Mouse (Mus musculus): Measurements from ENCODE around the gene Sln. TPM values are rescaled to one million over a fixed set of nuclear protein-coding genes. Genes with fewer than 3 reads are reported as not detected.

Sln gene
- polyA plus RNA-seq, 1 experiment from 2014 or later, result 3.1 TPM

DNA sequence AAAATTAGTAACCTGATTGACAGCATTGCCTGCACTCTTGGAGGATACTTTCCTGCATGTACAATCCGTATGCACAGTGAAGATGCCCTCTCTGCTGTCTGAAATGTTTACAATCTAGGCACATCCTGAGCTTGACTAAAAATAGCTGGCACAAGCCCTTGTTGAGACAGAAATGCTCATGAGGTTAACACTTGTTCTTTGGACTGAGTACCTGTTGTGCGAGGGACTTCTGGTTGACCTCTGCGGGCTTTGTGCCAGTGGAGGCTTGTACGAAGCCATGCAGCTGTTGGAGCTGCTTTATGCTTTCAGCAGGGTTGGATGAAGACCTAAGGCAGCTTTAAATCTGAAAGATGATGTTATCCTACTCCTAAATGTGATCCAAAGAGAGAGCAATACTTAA lies 2.2 kb downstream of the Sln start:
- H3K27me3 ChIP-seq, result no peaks in the 10 kb centered on the region
- H3K27ac ChIP-seq (replicated peaks), result no peak overlapping the region
- H3K4me1 ChIP-seq (replicated peaks), result no peaks in the 10 kb centered on the region
- ATAC-seq (ENCODE audit: low read depth), result no peak
- no peak overlapping the region for H3K9ac ChIP-seq
- no peak overlapping the region for H3K4me2 ChIP-seq
- no peaks in the 10 kb centered on the region for H3K36me3 ChIP-seq
- no peak overlapping the region for H3K4me3 ChIP-seq
- H3K9me3 ChIP-seq, result no peaks in the 10 kb centered on the region
- 88% methylated on average over 4 of the region's 4 CpGs for WGBS

DNA sequence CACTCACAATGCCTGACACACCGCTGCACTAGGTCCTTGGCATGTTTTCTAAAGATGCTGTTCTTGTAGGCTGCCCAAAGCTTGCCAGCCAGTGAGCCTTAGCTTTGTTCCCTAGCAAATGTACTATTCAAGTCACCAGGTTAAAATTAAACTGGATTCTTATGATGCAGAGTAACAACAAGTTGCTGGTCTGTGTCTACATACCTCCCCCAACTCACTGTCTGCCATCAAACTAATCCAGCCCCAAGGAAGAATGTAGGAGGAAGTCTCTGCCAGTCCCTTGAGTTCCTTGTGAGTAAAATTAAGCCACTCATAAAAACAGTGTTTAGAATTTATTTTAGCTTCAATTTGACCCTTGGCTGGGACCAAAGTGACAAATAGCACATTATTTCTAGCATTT lies 3.7 kb downstream of the Sln start:
- no peak overlapping the region for H3K9ac ChIP-seq
- no peak overlapping the region for H3K27ac ChIP-seq (replicated peaks)
- no peaks in the 10 kb centered on the region for H3K27me3 ChIP-seq
- 82% methylated on average over 1 of the region's 1 CpGs for WGBS
- no peak for ATAC-seq (ENCODE audit: low read depth)
- H3K4me2 ChIP-seq, result no peak overlapping the region
- H3K4me1 ChIP-seq (replicated peaks), result no peaks in the 10 kb centered on the region
- H3K9me3 ChIP-seq, result no peaks in the 10 kb centered on the region
- no peak overlapping the region for H3K4me3 ChIP-seq
- H3K36me3 ChIP-seq, result no peaks in the 10 kb centered on the region

DNA sequence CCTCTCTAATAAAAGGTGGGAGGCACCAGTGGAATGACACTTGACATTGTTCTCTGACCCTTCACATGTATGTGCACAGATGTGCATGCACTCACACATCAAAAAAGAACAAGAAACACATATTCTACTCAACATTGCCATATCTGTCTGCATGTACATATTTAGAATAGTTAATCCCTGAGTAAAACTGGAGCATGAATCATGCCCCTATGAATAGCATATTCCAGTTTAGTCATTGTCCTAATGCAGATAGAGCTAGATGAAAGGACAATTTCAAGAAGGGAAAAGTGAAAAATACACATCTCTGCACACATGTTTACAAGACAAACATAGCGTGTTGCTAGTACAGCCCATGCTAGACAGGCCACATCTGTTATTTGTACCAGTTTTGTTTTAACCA lies 4.6 kb downstream of the Sln start:
- no peaks in the 10 kb centered on the region for H3K27me3 ChIP-seq
- ATAC-seq (ENCODE audit: low read depth), result no peak
- H3K4me1 ChIP-seq (replicated peaks), result no peaks in the 10 kb centered on the region

DNA sequence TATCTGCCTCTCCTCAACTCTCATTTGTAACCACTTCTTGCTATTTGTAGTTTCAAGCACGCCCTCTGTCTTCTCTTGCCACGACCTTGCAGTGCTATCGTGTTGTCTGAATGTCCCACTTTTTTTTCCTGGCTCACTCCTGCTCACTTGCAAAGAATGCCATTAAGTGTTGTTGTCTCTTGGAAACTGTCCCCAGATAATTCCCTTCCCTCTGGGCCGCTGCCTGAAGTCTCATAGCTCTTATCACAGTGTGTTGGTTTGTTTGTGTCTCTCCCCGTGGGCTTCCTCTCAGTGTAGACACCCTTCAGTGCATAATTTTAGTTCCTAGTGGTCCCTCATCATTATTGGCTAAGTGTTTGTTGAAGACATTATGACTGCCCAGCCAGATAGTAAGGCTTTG lies 7.9 kb downstream of the Sln start:
- H3K9ac ChIP-seq, result no peak overlapping the region
- no peak overlapping the region for H3K4me2 ChIP-seq
- no peaks in the 10 kb centered on the region for H3K27me3 ChIP-seq
- no peaks in the 10 kb centered on the region for H3K36me3 ChIP-seq
- H3K4me3 ChIP-seq, result no peak overlapping the region
- no peaks in the 10 kb centered on the region for H3K4me1 ChIP-seq (replicated peaks)
- H3K27ac ChIP-seq (replicated peaks), result no peak overlapping the region
- ATAC-seq (ENCODE audit: low read depth), result no peak
- WGBS, result 84% methylated on average over 5 of the region's 5 CpGs
- no peaks in the 10 kb centered on the region for H3K9me3 ChIP-seq

More for the DNA sequence above, 4.6 kb downstream of the Sln start:
- WGBS, result 83% methylated on average over 1 of the region's 1 CpGs
- Histone ChIP-seq H3K9me3 (no peaks in the 10 kb centered on the region), H3K9ac (no peak overlapping the region), H3K4me2 (no peak overlapping the region), H3K36me3 (no peaks in the 10 kb centered on the region), H3K27ac (replicated peaks) (no peak overlapping the region), H3K4me3 (no peak overlapping the region)

DNA sequence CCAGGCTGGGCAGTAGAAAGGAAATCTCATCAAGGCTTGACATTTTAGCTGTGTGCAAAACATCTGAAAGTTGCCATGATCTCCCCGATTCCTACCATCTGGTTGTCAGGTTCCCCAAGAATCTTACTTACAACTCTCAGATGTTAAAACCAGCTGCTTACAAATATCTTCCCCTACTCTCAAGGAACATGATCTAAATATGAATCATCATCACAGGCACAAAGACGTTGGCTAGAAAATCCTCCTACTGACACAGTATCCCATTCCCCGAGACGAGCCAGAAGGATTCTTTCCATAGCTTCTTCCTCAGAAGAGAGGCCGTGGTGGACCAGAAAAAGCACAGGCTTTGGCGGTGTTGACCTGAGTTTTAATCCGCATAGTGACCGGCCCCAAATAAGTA lies 23.3 kb downstream of the Sln start:
- 92% methylated on average over 8 of the region's 8 CpGs for WGBS
- no peak for ATAC-seq (ENCODE audit: low read depth)
- H3K9me3 ChIP-seq, result no peaks in the 10 kb centered on the region
- no peak overlapping the region for H3K4me3 ChIP-seq
- no peak overlapping the region for H3K4me2 ChIP-seq
- H3K4me1 ChIP-seq (replicated peaks), result no peaks in the 10 kb centered on the region
- no peaks in the 10 kb centered on the region for H3K36me3 ChIP-seq
- H3K27ac ChIP-seq (replicated peaks), result no peak overlapping the region
- H3K27me3 ChIP-seq, result no peaks in the 10 kb centered on the region
- H3K9ac ChIP-seq, result no peak overlapping the region

DNA sequence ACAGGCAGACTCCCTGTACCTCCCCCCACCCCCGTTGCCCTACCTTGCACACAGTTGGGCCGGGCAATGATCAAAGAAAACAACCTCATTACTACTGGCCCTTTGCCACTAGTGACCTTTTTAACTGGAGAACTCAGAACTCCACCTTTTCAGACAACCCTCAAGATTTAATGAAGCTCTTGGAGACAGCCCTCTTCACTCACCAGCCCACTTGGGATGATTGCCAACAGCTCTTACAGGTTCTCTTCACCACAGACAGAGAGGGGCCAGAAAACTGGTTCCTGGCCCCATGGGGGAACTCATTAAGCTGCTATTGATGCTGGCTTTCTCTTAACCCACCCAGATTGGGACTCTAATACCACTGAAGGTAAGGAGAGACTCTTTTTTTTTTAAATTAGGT lies 27.5 kb downstream of the Sln start:
- Histone ChIP-seq H3K4me2 (no peak overlapping the region), H3K9me3 (no peaks in the 10 kb centered on the region), H3K4me1 (replicated peaks) (no peaks in the 10 kb centered on the region), H3K4me3 (no peak overlapping the region), H3K9ac (no peak overlapping the region), H3K27ac (replicated peaks) (no peak overlapping the region), H3K36me3 (no peaks in the 10 kb centered on the region), H3K27me3 (no peaks in the 10 kb centered on the region)
- no peak for ATAC-seq (ENCODE audit: low read depth)
- WGBS, result 30% methylated on average over 2 of the region's 2 CpGs

DNA sequence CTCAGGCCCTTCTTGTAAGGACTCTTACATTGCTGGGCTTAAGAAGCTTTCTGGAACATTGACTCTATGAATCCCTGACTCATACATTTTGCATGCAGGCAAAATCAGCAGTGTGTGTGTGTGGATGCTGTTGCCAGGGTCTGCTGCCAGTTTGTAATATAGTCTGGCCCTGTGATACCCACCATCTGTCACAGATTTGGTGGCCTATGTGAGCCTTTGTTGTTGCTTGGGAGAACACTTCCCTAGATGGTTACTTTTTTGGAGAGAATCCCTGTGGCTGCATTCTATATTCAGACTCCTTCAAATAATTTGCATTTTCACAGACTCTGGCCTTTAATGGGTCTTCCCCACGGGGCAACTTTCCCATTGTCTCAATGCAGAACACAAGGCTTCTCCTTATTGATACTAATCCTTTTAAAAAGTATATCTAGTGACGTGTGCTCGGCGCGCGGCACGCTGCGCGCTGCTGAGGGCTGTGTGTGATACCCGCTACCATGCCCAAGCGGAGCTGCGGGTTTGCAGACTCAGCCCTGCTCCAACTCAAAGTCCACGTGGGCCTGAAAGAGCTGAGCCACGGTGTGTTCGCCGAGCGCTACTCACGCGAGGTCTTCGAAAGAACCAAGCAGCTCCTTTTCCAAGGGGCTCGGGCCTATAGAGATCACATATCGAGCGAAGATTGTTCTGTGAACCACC lies 33.8 kb downstream of the Sln start:
- Histone ChIP-seq H3K9ac (no peak overlapping the region), H3K4me3 (no peak overlapping the region), H3K27ac (replicated peaks) (peak overlapping the region; percentile 9; the same call in 1 of the 2 replicates), H3K27me3 (no peaks in the 10 kb centered on the region), H3K9me3 (no peaks in the 10 kb centered on the region), H3K4me2 (no peak overlapping the region), H3K4me1 (replicated peaks) (no peaks in the 10 kb centered on the region), H3K36me3 (no peaks in the 10 kb centered on the region)
- peak; percentile 40; the same call in 1 of the 2 replicates for ATAC-seq (ENCODE audit: low read depth)
- 91% methylated on average over 23 of the region's 23 CpGs for WGBS

DNA sequence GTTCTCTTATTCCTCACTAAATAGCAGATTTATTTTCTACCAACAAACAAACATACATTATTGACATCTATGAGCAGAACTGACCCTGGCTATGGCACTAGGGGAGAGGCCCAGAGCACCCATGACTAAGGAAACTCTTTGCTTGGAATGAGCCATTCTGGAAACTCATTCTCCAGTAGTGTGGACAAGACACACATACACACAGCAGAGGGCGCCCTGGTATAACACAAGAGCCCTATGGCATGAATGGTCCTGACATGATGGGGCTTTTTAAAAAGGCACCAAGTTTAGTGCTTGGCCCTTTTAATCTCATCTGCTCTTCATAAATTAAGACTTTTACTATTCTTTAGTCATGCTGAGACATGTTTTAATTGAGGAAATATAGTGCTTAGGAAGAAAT lies 40.1 kb downstream of the Sln start:
- Histone ChIP-seq H3K9me3 (0 out of 2 replicates have a peak, but pooled peaks cover 3% of the 10 kb centered on the region), H3K9ac (no peak overlapping the region), H3K4me3 (no peak overlapping the region), H3K36me3 (no peaks in the 10 kb centered on the region), H3K4me1 (replicated peaks) (no peaks in the 10 kb centered on the region), H3K27ac (replicated peaks) (no peak overlapping the region), H3K4me2 (no peak overlapping the region), H3K27me3 (no peaks in the 10 kb centered on the region)
- peak; percentile 61; the same call in 1 of the 2 replicates for ATAC-seq (ENCODE audit: low read depth)
- WGBS, result 0% methylated on average over 1 of the region's 1 CpGs

GRCm38 (mm10) chr9:53895827-53896226 lies 45.9 kb downstream of the Sln start:
- H3K4me2 ChIP-seq, result no peak overlapping the region
- H3K27me3 ChIP-seq, result no peaks in the 10 kb centered on the region
- no peak for ATAC-seq (ENCODE audit: low read depth)
- H3K4me3 ChIP-seq, result no peak overlapping the region
- H3K4me1 ChIP-seq (replicated peaks), result no peaks in the 10 kb centered on the region
- no peak overlapping the region for H3K9ac ChIP-seq
- WGBS, result 68% methylated on average over 7 of the region's 7 CpGs
- H3K9me3 ChIP-seq, result 0 out of 2 replicates have a peak, but pooled peaks cover 3% of the 10 kb centered on the region
- no peak overlapping the region for H3K27ac ChIP-seq (replicated peaks)
- H3K36me3 ChIP-seq, result no peaks in the 10 kb centered on the region

DNA sequence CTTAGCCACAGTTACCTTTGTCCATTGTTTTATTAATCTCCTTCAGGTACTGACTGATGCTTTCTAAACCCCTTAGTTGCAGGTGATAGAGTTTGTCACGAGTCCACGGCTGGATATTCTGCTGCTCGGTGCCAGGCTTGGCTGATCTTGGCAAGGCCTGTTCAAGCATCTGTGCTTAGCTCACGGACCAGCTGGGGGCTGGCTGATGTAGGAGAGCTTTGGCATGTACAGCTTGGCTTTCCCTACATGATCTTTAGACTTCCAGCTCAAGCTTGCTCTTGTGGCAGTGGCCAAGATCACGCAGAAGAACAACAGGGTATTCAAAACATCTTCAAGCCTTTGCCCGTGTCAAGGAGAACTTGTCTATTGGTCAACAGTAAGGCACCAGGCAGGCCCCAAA lies 49.9 kb downstream of the Sln start:
- no peaks in the 10 kb centered on the region for H3K27me3 ChIP-seq
- no peak for ATAC-seq (ENCODE audit: low read depth)
- 86% methylated on average over 6 of the region's 6 CpGs for WGBS

DNA sequence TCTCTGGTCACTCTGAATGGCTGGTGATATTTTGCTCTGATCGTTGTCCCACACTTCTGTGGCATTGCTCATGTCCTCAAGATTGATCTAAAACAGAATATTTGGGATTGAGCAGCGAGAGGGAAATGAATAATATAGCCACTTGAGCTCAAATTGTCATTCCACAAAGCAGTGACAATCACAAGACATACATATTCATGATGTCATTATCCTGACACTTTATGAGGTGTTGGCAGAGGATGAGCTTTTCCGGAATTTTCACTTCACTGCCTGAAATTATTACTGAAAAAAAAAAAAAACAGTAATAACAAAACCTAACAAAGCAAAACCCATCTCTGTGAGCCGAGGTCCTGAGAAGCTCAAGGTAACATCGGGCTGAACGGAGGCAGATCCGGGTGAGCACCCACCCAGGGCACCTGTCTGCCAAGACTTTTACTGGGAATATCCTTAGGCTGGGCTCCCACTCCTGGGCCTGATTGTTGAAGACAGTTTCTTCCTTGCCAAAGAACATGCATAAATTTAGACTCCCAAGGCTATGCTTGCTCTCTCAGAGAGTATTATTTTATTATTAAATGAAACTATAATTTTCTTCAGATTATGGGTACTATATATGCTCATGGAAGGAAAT lies 53.4 kb downstream of the Sln start:
- H3K9me3 ChIP-seq, result no peaks in the 10 kb centered on the region
- no peak for ATAC-seq (ENCODE audit: low read depth)
- 0 out of 2 replicates have a peak, but pooled peaks cover 6% of the 10 kb centered on the region for H3K4me1 ChIP-seq (replicated peaks)
- no peak overlapping the region for H3K9ac ChIP-seq
- no peaks in the 10 kb centered on the region for H3K27me3 ChIP-seq
- peak overlapping the region; percentile 74 for H3K27ac ChIP-seq (replicated peaks)
- H3K4me2 ChIP-seq, result no peak overlapping the region
- no peak overlapping the region for H3K4me3 ChIP-seq
- WGBS, result 67% methylated on average over 7 of the region's 7 CpGs
- H3K36me3 ChIP-seq, result no peaks in the 10 kb centered on the region

More for the DNA sequence above, 49.9 kb downstream of the Sln start:
- no peak overlapping the region for H3K27ac ChIP-seq (replicated peaks)
- no peak overlapping the region for H3K4me2 ChIP-seq
- H3K4me1 ChIP-seq (replicated peaks), result 0 out of 2 replicates have a peak, but pooled peaks cover 6% of the 10 kb centered on the region
- H3K9ac ChIP-seq, result no peak overlapping the region
- no peaks in the 10 kb centered on the region for H3K36me3 ChIP-seq
- no peaks in the 10 kb centered on the region for H3K9me3 ChIP-seq
- no peak overlapping the region for H3K4me3 ChIP-seq

Data from neural tube, embryonic 13.5 days (tissue).